Mouse (Mus musculus): ENCODE measurements around the gene Ugp2. TPM values are rescaled to one million over a fixed set of nuclear protein-coding genes. Genes with fewer than 3 reads are reported as not detected.

Ugp2 gene
- total and polyA plus RNA-seq, 3 experiments, result 5.9 to 6.3 TPM; not detected in 1

- H3K9me3 ChIP-seq (replicated peaks; ENCODE audit: insufficient read depth, low read length), result no peaks in the 10 kb centered on the region
- TF ChIP-seq NELFE (IDR thresholded peaks at IDR 0.05; ENCODE audit: low read depth, low read length) (no peak), JUND (IDR thresholded peaks at IDR 0.05; ENCODE audit: low read depth, low read length) (no peak), MXI1 (IDR thresholded peaks at IDR 0.05; ENCODE audit: low read depth, low read length) (no peak), EP300 (IDR thresholded peaks at IDR 0.05; ENCODE audit: low read depth in 1 of 2, low read length in 2 of 2) (no peak), MAX (IDR thresholded peaks at IDR 0.05; ENCODE audit: low read length) (no peak), GABPA (IDR thresholded peaks at IDR 0.05; ENCODE audit: low read depth, low read length) (no peak), POLR2AphosphoS2 (IDR thresholded peaks at IDR 0.05; ENCODE audit: low read length) (no peak), NRF1 (IDR thresholded peaks at IDR 0.05; ENCODE audit: insufficient read depth, low read depth, low read length, poor library complexity, severe bottlenecking) (no peak), ZMIZ1 (IDR thresholded peaks at IDR 0.05; ENCODE audit: low read depth, low read length) (no peak), SIN3A (IDR thresholded peaks at IDR 0.05; ENCODE audit: low read length) (no peak)
- H3K4me1 ChIP-seq (ENCODE audit: control insufficient read depth in 1 of 2, insufficient read depth in 2 of 2, low read length in 2 of 2), result peaks cover 5 to 6% of the 10 kb centered on the region in 2 experiments
- H3K9ac ChIP-seq (ENCODE audit: control insufficient read depth, low read depth, low read length, poor library complexity, severe bottlenecking), result no peak overlapping the region
- H3K79me2 ChIP-seq (ENCODE audit: control insufficient read depth, insufficient read depth, low read length, poor library complexity), result no peaks in the 10 kb centered on the region
- no peak for DNase-seq (ENCODE audit: low read depth, low spot score)
- H3K27ac ChIP-seq (ENCODE audit: control insufficient read depth, low read depth, low read length), result no peak overlapping the region
- no peaks in the 10 kb centered on the region for H3K27me3 ChIP-seq (ENCODE audit: control insufficient read depth in 1 of 2, insufficient read depth in 2 of 2, low read length in 2 of 2)
- H3K4me3 ChIP-seq (ENCODE audit: control insufficient read depth in 1 of 2, insufficient read depth in 1 of 2, low read depth in 2 of 2, low read length in 2 of 2), result no peak overlapping the region
- peaks cover 8% of the 10 kb centered on the region in 2 experiments for H3K36me3 ChIP-seq (ENCODE audit: control insufficient read depth in 1 of 2, insufficient read depth in 2 of 2, low read length in 2 of 2)
Measured at GRCm38 (mm10) chr11:21276151-21276550, 94.8 kb downstream of the Ugp2 start.

Other genes starting within 250 kb of the Ugp2 start
- gene Vps54, start 131.9 kb downstream of the Ugp2 start, total RNA-seq (2012; rRNA removed), result 14.2 and 16.1 TPM in 2 replicates
- gene Vps54, start 131.9 kb downstream of the Ugp2 start, polyA plus RNA-seq (2012; ENCODE audit: insufficient read depth in 1 of 2, insufficient read length in 2 of 2, low read depth in 1 of 2, low replicate concordance in 2 of 2, missing spikeins in 1 of 2), result 10 to 100 TPM in 1 of 2 experiments, not detected in 1; 13.2 TPM
- 0.81 and 1.3 TPM in 2 replicates for gene Wdpcp, start 201.0 kb upstream of the Ugp2 start, total RNA-seq (2012; rRNA removed)
- 1 to 10 TPM in 1 of 2 experiments, not detected in 1; 1.3 TPM for gene Wdpcp, start 201.0 kb upstream of the Ugp2 start, polyA plus RNA-seq (2012; ENCODE audit: insufficient read depth in 1 of 2, insufficient read length in 2 of 2, low read depth in 1 of 2, low replicate concordance in 2 of 2, missing spikeins in 1 of 2)
- 175 and 208 TPM in 2 replicates for gene Mdh1, start 201.2 kb upstream of the Ugp2 start, total RNA-seq (2012; rRNA removed)
- gene Mdh1, start 201.2 kb upstream of the Ugp2 start, polyA plus RNA-seq (2012; ENCODE audit: insufficient read depth in 1 of 2, insufficient read length in 2 of 2, low read depth in 1 of 2, low replicate concordance in 2 of 2, missing spikeins in 1 of 2), result 100 to 1,000 TPM; 174 to 329 TPM